Mouse (Mus musculus) olfactory bulb, adult 2 months (tissue): ENCODE data around the gene Fbxo22.

ENCODE experiments used
- CTCF ChIP-seq: fragments of 200-500 bp; IDR thresholded peaks from 2 replicates; pipeline ENCODE4 v1.5.1; 2012; ENCODE audit warnings: low read depth, mild to moderate bottlenecking, low read length, moderate library complexity; ENCODE audit not compliant: insufficient read depth
- POLR2A ChIP-seq: fragments of 200-500 bp; IDR thresholded peaks from 2 replicates; pipeline ENCODE4 v1.6.1; 2012; ENCODE audit warnings: mild to moderate bottlenecking, low read depth, low read length, moderate library complexity; ENCODE audit not compliant: insufficient read depth

- TF ChIP-seq CTCF (no peak), POLR2A (no peak)
Measured at GRCm38 (mm10) chr9:55273906-55274305, 65.2 kb downstream of the Fbxo22 start.
